Mouse (Mus musculus): Measurements from ENCODE around the gene Nid2.

- TF ChIP-seq POLR2A (IDR thresholded peaks at IDR 0.05; ENCODE audit: control insufficient read depth, low read depth, low read length) (no peak), CTCF (IDR thresholded peaks at IDR 0.05; ENCODE audit: control insufficient read depth, insufficient read depth, insufficient replicate concordance, low read depth, low read length) (no peak)
These were observed 6.2 kb upstream of the Nid2 start for GRCm38 (mm10) chr14:19744876-19745275.
